Mouse (Mus musculus) heart, embryonic 10.5 days (tissue): ENCODE measurements around the gene Tmem222. TPM values are rescaled to one million over a fixed set of nuclear protein-coding genes. Genes with fewer than 3 reads are reported as not detected.

Experiments
- DNase-seq: peaks from one replicate; pipeline ENCODE4 v3.0.0-alpha.2; 2017; ENCODE audit warnings: low spot score
- H3K27ac ChIP-seq: fragments of 300-500 bp; sonication (generic); 2 replicates; pipeline ENCODE4 v1.5.1; 2016; ENCODE audit warnings: mild to moderate bottlenecking
- H3K27me3 ChIP-seq: fragments of 300-500 bp; sonication (generic); 2 replicates; pipeline ENCODE4 v1.6.1; 2016; ENCODE audit warnings: mild to moderate bottlenecking; ENCODE audit not compliant: poor library complexity, insufficient read depth, severe bottlenecking
- H3K36me3 ChIP-seq: fragments of 300-500 bp; sonication (generic); 2 replicates; pipeline ENCODE4 v1.6.1; 2016; ENCODE audit warnings: mild to moderate bottlenecking, moderate library complexity
- H3K4me1 ChIP-seq: fragments of 300-500 bp; sonication (generic); 2 replicates; pipeline ENCODE4 v1.6.1; 2016; ENCODE audit warnings: mild to moderate bottlenecking
- H3K4me3 ChIP-seq: fragments of 300-500 bp; sonication (generic); 2 replicates; pipeline ENCODE4 v1.5.1; 2016; ENCODE audit warnings: mild to moderate bottlenecking, moderate library complexity
- H3K9me3 ChIP-seq: fragments of 300-500 bp; sonication (generic); 2 replicates; pipeline ENCODE4 v1.6.1; 2016; ENCODE audit warnings: mild to moderate bottlenecking, moderate library complexity
- WGBS: fragments of 180-500 bp; shearing (Covaris S2); methylation state at CpG from one replicate; pipeline ENCODE4 v1.1.7; 2016; 5-methylcytosine and 5-hydroxymethylcytosine counted together
- polyA plus RNA-seq: library from polyadenylated mRNA; unstranded; fragments of >200 nt; fragmentation: Nextera tagmentation; extraction: Ambion mirVana; gene quantifications from 2 replicates; pipeline ENCODE4 v1.2.1, GENCODE M21; 2016

The Tmem222 gene
- polyA plus RNA-seq, 1 experiment from 2014 or later, result 75.2 TPM

GRCm38 (mm10) chr4:133298516-133299365, 21.1 kb upstream of the Tmem222 start:
- no peaks in the 10 kb centered on the region for H3K9me3 ChIP-seq
- H3K4me1 ChIP-seq, result peaks cover 41% of the 10 kb centered on the region
- WGBS, result 38% methylated on average over 12 of the region's 12 CpGs
- no peak for DNase-seq
- H3K4me3 ChIP-seq, result no peak overlapping the region
- H3K27ac ChIP-seq, result no peak overlapping the region
- peaks cover 54% of the 10 kb centered on the region for H3K36me3 ChIP-seq
- H3K27me3 ChIP-seq, result peaks cover 8% of the 10 kb centered on the region; the same call in 1 of the 2 replicates

- WGBS, result 2% methylated on average over 5 of the region's 5 CpGs
- Histone ChIP-seq H3K9me3 (no peaks in the 10 kb centered on the region), H3K27me3 (peaks cover 8% of the 10 kb centered on the region; the same call in 1 of the 2 replicates), H3K4me3 (no peak overlapping the region), H3K27ac (0 out of 2 replicates have a peak overlapping the region, but pooled peaks have one; percentile 9), H3K4me1 (peaks cover 51% of the 10 kb centered on the region), H3K36me3 (peaks cover 46% of the 10 kb centered on the region)
- peak; percentile 89 for DNase-seq
Measured at GRCm38 (mm10) chr4:133297801-133298238, 20.2 kb upstream of the Tmem222 start.

- H3K36me3 ChIP-seq, result peaks cover 46% of the 10 kb centered on the region
- H3K9me3 ChIP-seq, result no peaks in the 10 kb centered on the region
- H3K4me1 ChIP-seq, result peaks cover 55% of the 10 kb centered on the region
- H3K27me3 ChIP-seq, result peaks cover 10% of the 10 kb centered on the region; the same call in 1 of the 2 replicates
- DNase-seq, result no peak
- H3K4me3 ChIP-seq, result no peak overlapping the region
- 61% methylated on average over 10 of the region's 10 CpGs for WGBS
- H3K27ac ChIP-seq, result peak overlapping the region; percentile 9
Measured at GRCm38 (mm10) chr4:133297360-133297759, 19.8 kb upstream of the Tmem222 start.

- Histone ChIP-seq H3K27me3 (peaks cover 11% of the 10 kb centered on the region; the same call in 1 of the 2 replicates), H3K27ac (peak overlapping the region; percentile 82), H3K36me3 (peaks cover 24% of the 10 kb centered on the region), H3K4me1 (peaks cover 56% of the 10 kb centered on the region), H3K9me3 (no peaks in the 10 kb centered on the region), H3K4me3 (no peak overlapping the region)
- DNase-seq, result no peak
- WGBS, result 34% methylated on average over 11 of the region's 11 CpGs
Measured at GRCm38 (mm10) chr4:133294084-133294483, 16.5 kb upstream of the Tmem222 start.

GRCm38 (mm10) chr4:133292901-133293843, 15.6 kb upstream of the Tmem222 start:
- Histone ChIP-seq H3K27ac (peak overlapping the region; percentile 82), H3K27me3 (peaks cover 11% of the 10 kb centered on the region; the same call in 1 of the 2 replicates), H3K4me1 (peaks cover 46% of the 10 kb centered on the region), H3K4me3 (peak overlapping the region; percentile 25), H3K36me3 (peaks cover 24% of the 10 kb centered on the region), H3K9me3 (no peaks in the 10 kb centered on the region)
- DNase-seq, result no peak
- 17% methylated on average over 24 of the region's 24 CpGs for WGBS

GRCm38 (mm10) chr4:133292405-133292804, 14.8 kb upstream of the Tmem222 start:
- no peak overlapping the region for H3K4me3 ChIP-seq
- WGBS, result 70% methylated on average over 4 of the region's 4 CpGs
- H3K36me3 ChIP-seq, result peaks cover 24% of the 10 kb centered on the region
- no peaks in the 10 kb centered on the region for H3K9me3 ChIP-seq
- peaks cover 39% of the 10 kb centered on the region for H3K4me1 ChIP-seq
- peak overlapping the region; percentile 82 for H3K27ac ChIP-seq
- H3K27me3 ChIP-seq, result peaks cover 11% of the 10 kb centered on the region; the same call in 1 of the 2 replicates
- DNase-seq, result no peak

- Histone ChIP-seq H3K27me3 (peaks cover 11% of the 10 kb centered on the region; the same call in 1 of the 2 replicates), H3K27ac (no peak overlapping the region), H3K4me1 (peaks cover 31% of the 10 kb centered on the region), H3K9me3 (no peaks in the 10 kb centered on the region), H3K4me3 (no peak overlapping the region), H3K36me3 (peaks cover 19% of the 10 kb centered on the region)
- WGBS, result 77% methylated on average over 1 of the region's 1 CpGs
- no peak for DNase-seq
Measured at GRCm38 (mm10) chr4:133291255-133291654, 13.7 kb upstream of the Tmem222 start.

GRCm38 (mm10) chr4:133286476-133287077, 9.0 kb upstream of the Tmem222 start:
- 77% methylated on average over 4 of the region's 4 CpGs for WGBS
- Histone ChIP-seq H3K27me3 (no peaks in the 10 kb centered on the region), H3K36me3 (no peaks in the 10 kb centered on the region), H3K9me3 (no peaks in the 10 kb centered on the region), H3K4me3 (no peak overlapping the region), H3K4me1 (peaks cover 42% of the 10 kb centered on the region), H3K27ac (peak overlapping the region; percentile 33; the same call in 1 of the 2 replicates)
- no peak for DNase-seq

GRCm38 (mm10) chr4:133285950-133286349, 8.4 kb upstream of the Tmem222 start:
- WGBS, result 31% methylated on average over 5 of the region's 5 CpGs
- H3K4me3 ChIP-seq, result no peak overlapping the region
- H3K27ac ChIP-seq, result peak overlapping the region; percentile 33
- no peaks in the 10 kb centered on the region for H3K36me3 ChIP-seq
- H3K4me1 ChIP-seq, result peaks cover 48% of the 10 kb centered on the region
- no peaks in the 10 kb centered on the region for H3K9me3 ChIP-seq
- peak; percentile 90 for DNase-seq
- H3K27me3 ChIP-seq, result no peaks in the 10 kb centered on the region

GRCm38 (mm10) chr4:133285299-133285698, 7.7 kb upstream of the Tmem222 start:
- peak overlapping the region; percentile 69; the same call in 1 of the 2 replicates for H3K27ac ChIP-seq
- H3K4me3 ChIP-seq, result no peak overlapping the region
- no peaks in the 10 kb centered on the region for H3K9me3 ChIP-seq
- H3K36me3 ChIP-seq, result no peaks in the 10 kb centered on the region
- DNase-seq, result no peak
- no peaks in the 10 kb centered on the region for H3K27me3 ChIP-seq
- H3K4me1 ChIP-seq, result peaks cover 51% of the 10 kb centered on the region
- WGBS, result 69% methylated on average over 3 of the region's 3 CpGs

GRCm38 (mm10) chr4:133282656-133283055, 5.1 kb upstream of the Tmem222 start:
- peaks cover 51% of the 10 kb centered on the region for H3K4me1 ChIP-seq
- H3K36me3 ChIP-seq, result no peaks in the 10 kb centered on the region
- H3K9me3 ChIP-seq, result no peaks in the 10 kb centered on the region
- peak overlapping the region; percentile 43; the same call in 1 of the 2 replicates for H3K4me3 ChIP-seq
- WGBS, result 15% methylated on average over 4 of the region's 4 CpGs
- no peaks in the 10 kb centered on the region for H3K27me3 ChIP-seq
- H3K27ac ChIP-seq, result peak overlapping the region; percentile 92
- no peak for DNase-seq

GRCm38 (mm10) chr4:133281951-133282481, 4.4 kb upstream of the Tmem222 start:
- Histone ChIP-seq H3K9me3 (no peaks in the 10 kb centered on the region), H3K27me3 (no peaks in the 10 kb centered on the region), H3K4me3 (peak overlapping the region; percentile 43), H3K27ac (peak overlapping the region; percentile 92), H3K36me3 (no peaks in the 10 kb centered on the region), H3K4me1 (peaks cover 53% of the 10 kb centered on the region)
- 7% methylated on average over 5 of the region's 5 CpGs for WGBS
- DNase-seq, result no peak
